Comparison of ENCODE assay signal across 12 mouse cellular contexts in genomic region chr6:142950354-142950753, GRCm38 (mm10). TPM values are rescaled to one million over a fixed set of nuclear protein-coding genes. Genes with fewer than 3 reads are reported as not detected.
A peak's percentile ranks its signal among the peaks of the same experiment; 100 is the strongest.
DNase-seq lines count a peak whose midpoint lies in the region; ATAC-seq lines count a peak whose summit lies in the region.
"Had no signal": no experiment of that assay in that cellular context is flagged by ENCODE, and none has a peak within 500 bp of the region (broad histone marks: within the 10 kb centered on the region; RNA-seq: fewer than 3 reads in every experiment).

No protein-coding gene starts in this region.

- peak; percentile 34 for ATAC-seq in megakaryocyte-erythroid progenitor cell, adult 5-6 weeks (replicated peaks; ENCODE audit: low FRiP score, low TSS enrichment, poor library complexity, severe bottlenecking)

- intact Hi-C loops in heart, postnatal 10 days (cut with DNase I): loop anchor here (5.0 kb wide), 1 partner anchor 93 kb away; no protein-coding TSS in a partner anchor
- intact Hi-C loops in heart, postnatal 25 days (cut with DNase I): no loop called here

- peak; percentile 64 for DNase-seq in heart, adult 11 months
- DNase-seq in heart, postnatal 10 days: no peak
- DNase-seq in thymus, postnatal 0 days (ENCODE audit: low spot score): peak; percentile 30
- DNase-seq in thymus, postnatal 25 days: no peak
- no peak for DNase-seq in embryo, embryonic 9.5 days (ENCODE audit: extremely low spot score)
- DNase-seq in left cerebral cortex, adult 8-10 months (ENCODE audit: low spot score in 2 of 2): no peak
- no peak for DNase-seq in heart, postnatal 25 days (ENCODE audit: low spot score)
- DNase-seq: cerebellum, adult 9-11 months; gastrocnemius, postnatal 10 days; lung, adult 2 months had no signal

RNA-seq across cellular contexts. Expression of gene St8sia1, which starts 13.9 kb away (rescaled TPM):
- 1 to 10 TPM in 1 of 2 experiments, under 1 TPM in 1; 0.89 to 1.3 TPM for total RNA-seq in heart, postnatal 10 days (2021)
- 8.1 and 10.0 TPM in 2 replicates for polyA plus RNA-seq in thymus, postnatal 0 days (2015; fragmentation: Nextera tagmentation; extraction: Ambion mirVana)
- 1.1 TPM in 1 of 2 replicates, not detected in the other for total RNA-seq in megakaryocyte-erythroid progenitor cell, adult 5-6 weeks (2014; fragmentation: Nextera tagmentation)
- not detected in 2 replicates for total RNA-seq in megakaryocyte-erythroid progenitor cell, adult 5-6 weeks (2017)
- total RNA-seq in left cerebral cortex, adult 8-10 months (2022): 10 to 100 TPM; 29.4 to 41.0 (median 34.8) TPM
- total RNA-seq in heart, postnatal 25 days (2021): under 1 TPM; 0.20 to 0.31 TPM
- total RNA-seq: MEL had no signal

Comparison
In these comparisons a context has a peak if more than half of its experiments do, and no peak if none do; other contexts are left out.
1. DNase-seq: peak in heart, adult 11 months (single experiment) and thymus, postnatal 0 days (single experiment); none in heart, postnatal 10 days (0 of 2), thymus, postnatal 25 days (single experiment), embryo, embryonic 9.5 days (single experiment), left cerebral cortex, adult 8-10 months (0 of 2) and heart, postnatal 25 days (single experiment).
2. RNA of gene St8sia1, which starts 13.9 kb away (total RNA-seq): 29.4 to 41.0 TPM in left cerebral cortex, adult 8-10 months; 0.89 to 1.3 TPM in heart, postnatal 10 days, 1.1 TPM in megakaryocyte-erythroid progenitor cell, adult 5-6 weeks and 0.20 to 0.31 TPM in heart, postnatal 25 days; every median in the first group is over 10 times any median in the second.